Comparison of ENCODE assay signal across 10 mouse cellular contexts in genomic region chr10:45009676-45010075, GRCm38 (mm10). TPM values are rescaled to one million over a fixed set of nuclear protein-coding genes. Genes with fewer than 3 reads are reported as not detected.
DNase-seq lines count a peak whose midpoint lies in the region; ATAC-seq and TF ChIP-seq lines count a peak whose summit lies in the region.
"Had no signal": no experiment of that assay in that cellular context is flagged by ENCODE, and none has a peak within 500 bp of the region (broad histone marks: within the 10 kb centered on the region; RNA-seq: fewer than 3 reads in every experiment).

No protein-coding gene starts in this region.

- H3K36me3 ChIP-seq in ES-E14 (ENCODE audit: control insufficient read depth, insufficient read depth, low read length, poor library complexity, severe bottlenecking): no peaks in the 10 kb centered on the region
- H3K36me3 ChIP-seq in embryonic facial prominence, embryonic 10.5 days (replicated peaks): no peaks in the 10 kb centered on the region
- H3K36me3 ChIP-seq in hindbrain, embryonic 14.5 days (replicated peaks; ENCODE audit: control insufficient read depth, insufficient read depth): no peaks in the 10 kb centered on the region
- no peaks in the 10 kb centered on the region for H3K36me3 ChIP-seq in limb, embryonic 15.5 days
- no peaks in the 10 kb centered on the region for H3K36me3 ChIP-seq in heart, adult 2 months (ENCODE audit: control insufficient read depth, insufficient read depth, low read length)
- H3K36me3 ChIP-seq: embryonic facial prominence, embryonic 12.5 days had no signal

- H3K4me1 ChIP-seq in ES-E14 (ENCODE audit: control insufficient read depth in 2 of 2, insufficient read depth in 2 of 2, low read length in 2 of 2, poor library complexity in 1 of 2): no peaks in the 10 kb centered on the region
- H3K4me1 ChIP-seq in embryonic facial prominence, embryonic 10.5 days: peaks cover 12% of the 10 kb centered on the region
- H3K4me1 ChIP-seq in hindbrain, embryonic 14.5 days (replicated peaks; ENCODE audit: control insufficient read depth, insufficient read depth, low read length): no peaks in the 10 kb centered on the region
- H3K4me1 ChIP-seq in limb, embryonic 15.5 days: peaks cover 5% of the 10 kb centered on the region; the same call in 1 of the 2 replicates
- H3K4me1 ChIP-seq in heart, adult 2 months (ENCODE audit: control insufficient read depth, insufficient read depth, low read length): no peaks in the 10 kb centered on the region
- H3K4me1 ChIP-seq: embryonic facial prominence, embryonic 12.5 days had no signal

- peak; percentile 66 for DNase-seq in ES-E14 (ENCODE audit: low read depth, low spot score)
- peak; percentile 61 for DNase-seq in embryonic facial prominence, embryonic 10.5 days (ENCODE audit: low spot score)
- peak; percentile 39 for DNase-seq in hindbrain, embryonic 14.5 days (ENCODE audit: low spot score)
- no peak for DNase-seq in urinary bladder, postnatal 10 days (ENCODE audit: low spot score)
- no peak for DNase-seq in spleen, postnatal 14 days (ENCODE audit: low spot score in 2 of 2)
- DNase-seq in heart, adult 2 months: no peak
- DNase-seq: kidney, postnatal 36 days had no signal

- no peak overlapping the region for H3K4me2 ChIP-seq in hindbrain, embryonic 14.5 days (replicated peaks)
- H3K4me2 ChIP-seq in limb, embryonic 15.5 days: no peak overlapping the region
- H3K4me2 ChIP-seq: embryonic facial prominence, embryonic 12.5 days had no signal

- no peak overlapping the region for H3K9ac ChIP-seq in ES-E14 (ENCODE audit: insufficient read depth, low read depth, low read length, poor library complexity, severe bottlenecking)
- H3K9ac ChIP-seq in hindbrain, embryonic 14.5 days: no peak overlapping the region
- no peak overlapping the region for H3K9ac ChIP-seq in limb, embryonic 15.5 days
- H3K9ac ChIP-seq in heart, adult 2 months (ENCODE audit: low read depth, low read length): no peak overlapping the region
- H3K9ac ChIP-seq: embryonic facial prominence, embryonic 12.5 days had no signal

- intact Hi-C loops in heart, adult 2 months (cut with DNase I): no loop called here

- H3K27me3 ChIP-seq in embryonic facial prominence, embryonic 10.5 days (replicated peaks; ENCODE audit: low read depth, poor library complexity, severe bottlenecking): 0 out of 2 replicates have a peak, but pooled peaks cover 6% of the 10 kb centered on the region
- H3K27me3 ChIP-seq in hindbrain, embryonic 14.5 days (ENCODE audit: control insufficient read depth, insufficient read depth, low read length): no peaks in the 10 kb centered on the region
- H3K27me3 ChIP-seq in limb, embryonic 15.5 days: no peaks in the 10 kb centered on the region
- no peaks in the 10 kb centered on the region for H3K27me3 ChIP-seq in heart, adult 2 months (ENCODE audit: control insufficient read depth, insufficient read depth, low read length)
- H3K27me3 ChIP-seq: embryonic facial prominence, embryonic 12.5 days had no signal

- in situ Hi-C loops in ES-E14 (cut with MboI; ENCODE audit: low sequenced_read_pairs in 2 of 2, unreplicated experiment in 2 of 2): loop anchor here in 1 of 2 experiments (25.0 kb wide), 1 partner anchor 672 kb away; no protein-coding TSS in a partner anchor

- H3K27ac ChIP-seq in ES-E14 (ENCODE audit: insufficient read depth, low read depth, low read length, poor library complexity, severe bottlenecking): no peak overlapping the region
- no peak overlapping the region for H3K27ac ChIP-seq in embryonic facial prominence, embryonic 10.5 days (replicated peaks)
- H3K27ac ChIP-seq in hindbrain, embryonic 14.5 days: no peak overlapping the region
- H3K27ac ChIP-seq in limb, embryonic 15.5 days: no peak overlapping the region
- H3K27ac ChIP-seq in heart, adult 2 months: no peak overlapping the region
- H3K27ac ChIP-seq: embryonic facial prominence, embryonic 12.5 days had no signal

- H3K9me3 ChIP-seq in ES-E14 (ENCODE audit: control insufficient read depth, insufficient read depth, low read depth, low read length): no peaks in the 10 kb centered on the region
- no peaks in the 10 kb centered on the region for H3K9me3 ChIP-seq in embryonic facial prominence, embryonic 10.5 days
- no peaks in the 10 kb centered on the region for H3K9me3 ChIP-seq in hindbrain, embryonic 14.5 days (ENCODE audit: control insufficient read depth, low read length)
- no peaks in the 10 kb centered on the region for H3K9me3 ChIP-seq in limb, embryonic 15.5 days
- H3K9me3 ChIP-seq: embryonic facial prominence, embryonic 12.5 days had no signal

- TF ChIP-seq EP300 in heart, adult 2 months (IDR thresholded peaks at IDR 0.05; ENCODE audit: insufficient read depth, low read depth, low read length): no peak

- H3K4me3 ChIP-seq in ES-E14 (ENCODE audit: insufficient read depth in 1 of 2, low read depth in 1 of 2, low read length in 2 of 2, poor library complexity in 1 of 2, severe bottlenecking in 1 of 2): no peak overlapping the region
- no peak overlapping the region for H3K4me3 ChIP-seq in embryonic facial prominence, embryonic 10.5 days
- no peak overlapping the region for H3K4me3 ChIP-seq in hindbrain, embryonic 14.5 days (replicated peaks; ENCODE audit: low read length)
- no peak overlapping the region for H3K4me3 ChIP-seq in limb, embryonic 15.5 days
- H3K4me3 ChIP-seq in heart, adult 2 months: no peak overlapping the region
- H3K4me3 ChIP-seq: embryonic facial prominence, embryonic 12.5 days had no signal

- no peak for TF ChIP-seq POLR2A in heart, adult 2 months (IDR thresholded peaks at IDR 0.05; ENCODE audit: insufficient read depth, low read depth, low read length)

- no peak for TF ChIP-seq CTCF in heart, adult 2 months (IDR thresholded peaks at IDR 0.05)

- WGBS in embryonic facial prominence, embryonic 10.5 days: 25% methylated on average over 10 of the region's 10 CpGs
- WGBS in hindbrain, embryonic 14.5 days: 22% methylated on average over 10 of the region's 10 CpGs
- WGBS in limb, embryonic 15.5 days: 12% methylated on average over 10 of the region's 10 CpGs
- WGBS in heart, adult 2 months: 71% methylated on average over 10 of the region's 10 CpGs

- peak; percentile 82; the same call in 1 of the 2 replicates for ATAC-seq in hindbrain, embryonic 14.5 days (ENCODE audit: low FRiP score)
- ATAC-seq in limb, embryonic 15.5 days (ENCODE audit: insufficient number of reproducible peaks, low FRiP score, low TSS enrichment, low read depth): peak; percentile 77; the same call in 1 of the 2 replicates
- no peak for ATAC-seq in erythroid progenitor cell, adult 5-6 weeks (replicated peaks; ENCODE audit: low FRiP score, poor library complexity, severe bottlenecking)

- no peaks in the 10 kb centered on the region for H3K79me2 ChIP-seq in heart, adult 2 months (replicated peaks; ENCODE audit: control insufficient read depth, insufficient read depth, low read length)

TF ChIP-seq in ES-E14, 5 proteins besides CTCF, POLR2A, EP300 and RAD21:
- TF ChIP-seq MAFK (IDR thresholded peaks at IDR 0.05; ENCODE audit: insufficient read depth, low read depth, low read length) (no peak), HCFC1 (IDR thresholded peaks at IDR 0.05; ENCODE audit: borderline replicate concordance, insufficient read depth, low read length) (no peak), ZC3H11A (IDR thresholded peaks at IDR 0.05; ENCODE audit: borderline replicate concordance, low read depth, low read length) (no peak), ZNF384 (IDR thresholded peaks at IDR 0.05; ENCODE audit: low read depth, low read length) (no peak), CHD2 (IDR thresholded peaks at IDR 0.05; ENCODE audit: low read depth, low read length) (no peak)
TF ChIP-seq in ES-E14: peak in this region for 0.

RNA-seq across cellular contexts. Expression of gene Prep, which starts 57.3 kb away (rescaled TPM):
- 8.8 and 12.9 TPM in 2 replicates for total RNA-seq in ES-E14 (2012; rRNA removed)
- polyA plus RNA-seq in embryonic facial prominence, embryonic 10.5 days (2016; fragmentation: Nextera tagmentation; extraction: Ambion mirVana): 41.7 and 43.9 TPM in 2 replicates
- polyA plus RNA-seq in hindbrain, embryonic 14.5 days (2014; fragmentation: Nextera tagmentation; extraction: Ambion mirVana): 21.7 and 24.8 TPM in 2 replicates
- polyA plus RNA-seq in limb, embryonic 15.5 days (2015; fragmentation: Nextera tagmentation; extraction: Ambion mirVana): 19.8 and 21.6 TPM in 2 replicates
- total RNA-seq in erythroid progenitor cell, adult 5-6 weeks (2015; ENCODE audit: low replicate concordance): 1.1 and 2.9 TPM in 2 replicates
- total RNA-seq in erythroid progenitor cell, adult 5-6 weeks (2017; ENCODE audit: low replicate concordance): 1.8 and 2.3 TPM in 2 replicates
- 10 to 100 TPM; 12.1 to 13.8 TPM for total RNA-seq in heart, adult 2 months (2021)
- 7.9 and 11.8 TPM in 2 replicates for polyA plus RNA-seq in heart, adult 2 months (2012; rRNA removed)

Comparison
In these comparisons a context has a peak if more than half of its experiments do, and no peak if none do; other contexts are left out.
1. DNase-seq: peak in ES-E14 (single experiment), embryonic facial prominence, embryonic 10.5 days (single experiment) and hindbrain, embryonic 14.5 days (single experiment); none in urinary bladder, postnatal 10 days (single experiment), spleen, postnatal 14 days (0 of 2) and heart, adult 2 months (0 of 2).